Mouse (Mus musculus) bone marrow macrophage, adult 2 months (primary cell): Measurements from ENCODE around the gene Gja5. TPM values are rescaled to one million over a fixed set of nuclear protein-coding genes. Genes with fewer than 3 reads are reported as not detected.

Experiments used
- H3K27ac ChIP-seq: 2 replicates; pipeline ENCODE4 v1.5.1; 2012; ENCODE audit warnings: low read depth, low read length; ENCODE audit not compliant: insufficient read depth
- H3K4me1 ChIP-seq: 2 replicates; pipeline ENCODE4 v1.6.1; 2012; ENCODE audit warnings: low read length; ENCODE audit not compliant: control insufficient read depth, insufficient read depth
- H3K4me3 ChIP-seq: 2 replicates; pipeline ENCODE4 v1.5.1; 2012; ENCODE audit warnings: mild to moderate bottlenecking, low read length, moderate library complexity; ENCODE audit not compliant: insufficient read depth
- CTCF ChIP-seq: IDR thresholded peaks from 2 replicates; pipeline ENCODE4 v1.5.1; 2012; ENCODE audit warnings: low read depth, mild to moderate bottlenecking, low read length, moderate library complexity
- POLR2A ChIP-seq: IDR thresholded peaks from 2 replicates; pipeline ENCODE4 v1.6.1; 2012; ENCODE audit warnings: mild to moderate bottlenecking, low read depth, low read length, borderline replicate concordance
- polyA plus RNA-seq: library from polyadenylated mRNA; stranded (reverse); fragments of >200 nt; gene quantifications from 2 replicates; pipeline ENCODE4 v1.2.4, GENCODE M21; 2012; ENCODE audit not compliant: missing spikeins, insufficient read depth, insufficient read length

The Gja5 gene
- polyA plus RNA-seq, 1 experiment = not detected

GRCm38 (mm10) chr3:97032053-97032496 lies 127.6 kb downstream of the Gja5 start:
- Histone ChIP-seq H3K27ac (no peak overlapping the region), H3K4me3 (no peak overlapping the region)
- no peak for TF ChIP-seq POLR2A
- TF ChIP-seq CTCF = no peak

GRCm38 (mm10) chr3:97035558-97035957 lies 131.1 kb downstream of the Gja5 start:
- Histone ChIP-seq H3K4me3 (no peak overlapping the region), H3K4me1 (no peaks in the 10 kb centered on the region), H3K27ac (no peak overlapping the region)
- no peak for TF ChIP-seq POLR2A
- no peak for TF ChIP-seq CTCF

More at GRCm38 (mm10) chr3:97032053-97032496, 127.6 kb downstream of the Gja5 start:
- no peaks in the 10 kb centered on the region for H3K4me1 ChIP-seq

- H3K4me3 ChIP-seq = no peak overlapping the region
- no peak overlapping the region for H3K27ac ChIP-seq
- no peak for TF ChIP-seq POLR2A
- no peak for TF ChIP-seq CTCF
- H3K4me1 ChIP-seq = no peaks in the 10 kb centered on the region
These were observed 132.6 kb downstream of the Gja5 start for GRCm38 (mm10) chr3:97037119-97037518.

GRCm38 (mm10) chr3:97039721-97040120 lies 135.2 kb downstream of the Gja5 start:
- Histone ChIP-seq H3K4me1 (no peaks in the 10 kb centered on the region; the same call in 1 of the 2 replicates), H3K4me3 (no peak overlapping the region), H3K27ac (no peak overlapping the region)
- TF ChIP-seq POLR2A (no peak), CTCF (no peak)

GRCm38 (mm10) chr3:97044188-97044587 lies 139.7 kb downstream of the Gja5 start:
- no peak for TF ChIP-seq CTCF
- TF ChIP-seq POLR2A = no peak
- no peak overlapping the region for H3K27ac ChIP-seq
- no peak overlapping the region for H3K4me3 ChIP-seq
- no peaks in the 10 kb centered on the region; the same call in 1 of the 2 replicates for H3K4me1 ChIP-seq

GRCm38 (mm10) chr3:97047757-97048156 lies 143.3 kb downstream of the Gja5 start:
- no peaks in the 10 kb centered on the region; the same call in 1 of the 2 replicates for H3K4me1 ChIP-seq
- H3K27ac ChIP-seq = no peak overlapping the region
- TF ChIP-seq CTCF (no peak), POLR2A (no peak)
- no peak overlapping the region for H3K4me3 ChIP-seq

- H3K27ac ChIP-seq = no peak overlapping the region
- no peaks in the 10 kb centered on the region; the same call in 1 of the 2 replicates for H3K4me1 ChIP-seq
- no peak for TF ChIP-seq POLR2A
- no peak for TF ChIP-seq CTCF
- H3K4me3 ChIP-seq = no peak overlapping the region
These were observed 143.9 kb downstream of the Gja5 start for GRCm38 (mm10) chr3:97048360-97048759.

GRCm38 (mm10) chr3:97051264-97051744 lies 146.8 kb downstream of the Gja5 start:
- Histone ChIP-seq H3K4me1 (no peaks in the 10 kb centered on the region), H3K4me3 (no peak overlapping the region), H3K27ac (no peak overlapping the region)
- TF ChIP-seq CTCF = no peak
- no peak for TF ChIP-seq POLR2A

GRCm38 (mm10) chr3:97052069-97052799 lies 147.7 kb downstream of the Gja5 start:
- H3K4me1 ChIP-seq = no peaks in the 10 kb centered on the region
- no peak overlapping the region for H3K4me3 ChIP-seq
- TF ChIP-seq CTCF = no peak
- no peak for TF ChIP-seq POLR2A
- no peak overlapping the region for H3K27ac ChIP-seq

GRCm38 (mm10) chr3:97058704-97059103 lies 154.2 kb downstream of the Gja5 start:
- TF ChIP-seq POLR2A (no peak), CTCF (no peak)

GRCm38 (mm10) chr3:97060119-97060518 lies 155.6 kb downstream of the Gja5 start:
- H3K4me3 ChIP-seq = no peak overlapping the region
- H3K4me1 ChIP-seq = no peaks in the 10 kb centered on the region
- H3K27ac ChIP-seq = no peak overlapping the region
- TF ChIP-seq CTCF (no peak), POLR2A (no peak)

More at GRCm38 (mm10) chr3:97058704-97059103, 154.2 kb downstream of the Gja5 start:
- H3K4me1 ChIP-seq = no peaks in the 10 kb centered on the region
- H3K4me3 ChIP-seq = no peak overlapping the region
- no peak overlapping the region for H3K27ac ChIP-seq
